Mouse (Mus musculus): ENCODE measurements around the gene Col10a1. TPM values are rescaled to one million over a fixed set of nuclear protein-coding genes. Genes with fewer than 3 reads are reported as not detected.

Gene Col10a1
- polyA plus RNA-seq (2015; fragmentation: Illumina TruSeq; extraction: RNeasy Lipid Tissue Mini Kit (QIAGEN cat#74804); ENCODE audit: insufficient read depth, low read depth, low replicate concordance): not detected

DNA sequence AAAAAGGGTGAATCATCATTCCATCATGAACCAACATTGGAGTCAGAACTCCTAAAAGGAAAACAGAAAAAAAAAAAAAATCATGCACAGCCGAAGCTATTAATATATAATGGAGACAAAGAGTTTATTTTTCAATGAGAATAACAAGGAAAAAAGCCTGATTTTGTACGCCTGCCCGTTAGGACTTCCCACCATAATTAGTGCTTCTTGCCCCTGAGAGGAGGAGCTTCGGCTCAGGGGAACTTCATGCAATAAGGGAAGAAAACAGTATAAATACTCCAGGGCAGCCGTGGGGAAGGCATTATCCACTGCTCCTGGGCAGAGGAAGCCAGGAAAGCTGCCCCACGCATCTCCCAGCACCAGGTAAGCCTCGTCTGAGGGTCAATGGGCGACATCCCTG is at the start of gene Col10a1:
Gene Col10a1 (plus strand): TSS at position 301 of the 400 bp plus-strand sequence.

GRCm38 (mm10) chr10:34418204-34418756 is 28.5 kb downstream of the Col10a1 start, which contains the start of gene Nt5dc1:
Gene Nt5dc1, minus strand, starts transcription at chr10:34418552.

Other genes with a start within 250 kb of the Col10a1 start
- gene Dse, start 182.3 kb upstream of the Col10a1 start, polyA plus RNA-seq (2015; fragmentation: Illumina TruSeq; extraction: RNeasy Lipid Tissue Mini Kit (QIAGEN cat#74804); ENCODE audit: insufficient read depth, low read depth, low replicate concordance): 2.1 TPM
- gene Tspyl1, start 107.8 kb upstream of the Col10a1 start, polyA plus RNA-seq (2015; fragmentation: Illumina TruSeq; extraction: RNeasy Lipid Tissue Mini Kit (QIAGEN cat#74804); ENCODE audit: insufficient read depth, low read depth, low replicate concordance): 8.4 TPM
- 9.5 TPM for gene Tspyl4, start 92.5 kb upstream of the Col10a1 start, polyA plus RNA-seq (2015; fragmentation: Illumina TruSeq; extraction: RNeasy Lipid Tissue Mini Kit (QIAGEN cat#74804); ENCODE audit: insufficient read depth, low read depth, low replicate concordance)
- gene Nt5dc1, start 28.6 kb downstream of the Col10a1 start, polyA plus RNA-seq (2015; fragmentation: Illumina TruSeq; extraction: RNeasy Lipid Tissue Mini Kit (QIAGEN cat#74804); ENCODE audit: insufficient read depth, low read depth, low replicate concordance): 1.1 TPM
- gene Frk, start 93.4 kb downstream of the Col10a1 start, polyA plus RNA-seq (2015; fragmentation: Illumina TruSeq; extraction: RNeasy Lipid Tissue Mini Kit (QIAGEN cat#74804); ENCODE audit: insufficient read depth, low read depth, low replicate concordance): 2.3 TPM

Measured in pancreas, adult 10 weeks (tissue).